Mouse (Mus musculus): ENCODE data around the gene Btbd3. TPM values are rescaled to one million over a fixed set of nuclear protein-coding genes. Genes with fewer than 3 reads are reported as not detected.

Gene Btbd3
- polyA plus RNA-seq, 1 experiment from 2014 or later: 17.0 TPM

DNA sequence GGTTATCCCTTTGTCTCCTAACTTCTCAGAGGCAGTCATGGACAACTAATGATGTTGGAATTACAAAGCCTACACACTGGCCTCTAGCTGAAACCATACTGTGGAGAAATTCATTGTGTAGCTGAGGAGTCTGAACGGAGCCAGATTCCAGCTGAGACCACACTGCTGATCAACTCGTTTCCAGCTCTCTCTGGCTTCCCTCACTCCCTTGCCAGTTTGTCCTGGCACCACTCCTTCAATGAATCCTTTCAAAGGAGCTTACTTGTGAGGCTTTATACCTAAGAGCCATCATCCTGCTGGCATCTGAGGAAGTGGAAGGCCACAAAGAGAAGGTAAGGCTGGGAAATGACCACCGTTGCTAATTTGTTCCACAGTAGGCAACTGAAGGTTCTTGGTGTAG is 332.7 kb downstream of the Btbd3 start:
- Histone ChIP-seq H3K27ac (no peak overlapping the region), H3K9me3 (no peaks in the 10 kb centered on the region), H3K9ac (no peak overlapping the region), H3K4me1 (no peaks in the 10 kb centered on the region), H3K36me3 (no peaks in the 10 kb centered on the region), H3K27me3 (replicated peaks) (no peaks in the 10 kb centered on the region), H3K4me2 (replicated peaks) (no peak overlapping the region), H3K4me3 (no peak overlapping the region)
- ATAC-seq (ENCODE audit: low FRiP score, low read depth): no peak
- 83% methylated on average over 3 of the region's 3 CpGs for WGBS

- H3K9ac ChIP-seq: no peak overlapping the region
- H3K4me3 ChIP-seq: no peak overlapping the region
- WGBS: 81% methylated on average over 1 of the region's 1 CpGs
- no peak overlapping the region for H3K4me2 ChIP-seq (replicated peaks)
- H3K4me1 ChIP-seq: no peaks in the 10 kb centered on the region
- no peak overlapping the region for H3K27ac ChIP-seq
- no peaks in the 10 kb centered on the region for H3K9me3 ChIP-seq
- no peak for ATAC-seq (ENCODE audit: low FRiP score, low read depth)
- no peaks in the 10 kb centered on the region for H3K36me3 ChIP-seq
- H3K27me3 ChIP-seq (replicated peaks): no peaks in the 10 kb centered on the region
Observed at GRCm38 (mm10) chr2:138590307-138590706, 333.9 kb downstream of the Btbd3 start.

GRCm38 (mm10) chr2:138612361-138612760 is 356.0 kb downstream of the Btbd3 start:
- Histone ChIP-seq H3K4me1 (no peaks in the 10 kb centered on the region), H3K27me3 (replicated peaks) (no peaks in the 10 kb centered on the region), H3K4me3 (no peak overlapping the region), H3K9me3 (no peaks in the 10 kb centered on the region), H3K4me2 (replicated peaks) (no peak overlapping the region), H3K36me3 (no peaks in the 10 kb centered on the region), H3K9ac (no peak overlapping the region), H3K27ac (no peak overlapping the region)
- no peak for ATAC-seq (ENCODE audit: low FRiP score, low read depth)

- no peak overlapping the region for H3K27ac ChIP-seq
- no peaks in the 10 kb centered on the region for H3K9me3 ChIP-seq
- H3K27me3 ChIP-seq (replicated peaks): no peaks in the 10 kb centered on the region
- H3K4me2 ChIP-seq (replicated peaks): no peak overlapping the region
- no peaks in the 10 kb centered on the region for H3K36me3 ChIP-seq
- whole genome bisulfite sequencing: 90% methylated on average over 5 of the region's 5 CpGs
- H3K4me1 ChIP-seq: no peaks in the 10 kb centered on the region
- H3K4me3 ChIP-seq: no peak overlapping the region
- ATAC-seq (ENCODE audit: low FRiP score, low read depth): no peak
- H3K9ac ChIP-seq: no peak overlapping the region
Observed at GRCm38 (mm10) chr2:138617501-138617900, 361.1 kb downstream of the Btbd3 start.
